Mouse (Mus musculus): ENCODE data around the gene Tmem254b. TPM values are rescaled to one million over a fixed set of nuclear protein-coding genes. Genes with fewer than 3 reads are reported as not detected.

Tmem254b gene
- 5.6 to 7.9 TPM (median 6.8 TPM) in 4 replicates for total RNA-seq (2023; ENCODE audit: inconsistent age)

GRCm38 (mm10) chr14:26206926-26207247, at the start of gene Tmem254b:
TSS of gene Tmem254b (minus strand) at chr14:26207041.

GRCm38 (mm10) chr14:26182380-26182779, 24.5 kb downstream of the Tmem254b start, which contains the start of gene Plac9b:
TSS of gene Plac9b (minus strand) at chr14:26182480.

Other genes with a start within 250 kb of the Tmem254b start
- gene Duxbl1, start 228.5 kb downstream of the Tmem254b start, total RNA-seq (2023; ENCODE audit: inconsistent age) = not detected in 4 replicates
- not detected in 4 replicates for gene Gm9780, start 164.3 kb downstream of the Tmem254b start, total RNA-seq (2023; ENCODE audit: inconsistent age)
- 12.6 to 22.2 TPM (median 16.8 TPM) in 4 replicates for gene Tmem254c, start 139.7 kb downstream of the Tmem254b start, total RNA-seq (2023; ENCODE audit: inconsistent age)
- not detected in 4 replicates for gene Cphx2, start 125.5 kb downstream of the Tmem254b start, total RNA-seq (2023; ENCODE audit: inconsistent age)
- not detected in 4 replicates for gene Cphx3, start 124.7 kb downstream of the Tmem254b start, total RNA-seq (2023; ENCODE audit: inconsistent age)
- gene Duxbl2, start 88.7 kb downstream of the Tmem254b start, total RNA-seq (2023; ENCODE audit: inconsistent age) = not detected in 4 replicates
- not detected in 4 replicates for gene Plac9b, start 24.6 kb downstream of the Tmem254b start, total RNA-seq (2023; ENCODE audit: inconsistent age)
- gene Duxbl3, start 50.9 kb upstream of the Tmem254b start, total RNA-seq (2023; ENCODE audit: inconsistent age) = not detected in 4 replicates

Data from B cell, adult (primary cell).